Mouse (Mus musculus) MEL (cell line): ENCODE data around the gene Pink1.

Experiments used
- CTCF ChIP-seq, 3 experiments: IDR thresholded peaks in 2 of 3; conservative IDR thresholded peaks in 1 of 3; 2 replicates each; pipeline ENCODE4 v1.5.1; 2011 to 2012; ENCODE audit warnings: low read length in 3 of 3, low read depth in 2 of 3, mild to moderate bottlenecking in 2 of 3, improper control_type of control experiment in 1 of 3, inconsistent platforms in 1 of 3, mixed read lengths in 1 of 3, moderate library complexity in 1 of 3; ENCODE audit not compliant: control insufficient read depth in 1 of 3, insufficient read depth in 1 of 3, poor library complexity in 1 of 3, severe bottlenecking in 1 of 3
- POLR2A ChIP-seq, 2 experiments: IDR thresholded peaks; 2 replicates each; pipeline ENCODE4 v1.6.1; 2011 to 2012; ENCODE audit warnings: low read length in 2 of 2, mild to moderate bottlenecking in 2 of 2, control low read depth in 1 of 2, improper control_type of control experiment in 1 of 2, low read depth in 1 of 2, moderate library complexity in 1 of 2; ENCODE audit not compliant: control insufficient read depth in 1 of 2, insufficient read depth in 1 of 2, poor library complexity in 1 of 2
- SIN3A ChIP-seq: IDR thresholded peaks from 2 replicates; pipeline ENCODE4 v1.6.1; 2012; ENCODE audit warnings: low read length, improper control_type of control experiment, inconsistent platforms
- SMC3 ChIP-seq: IDR thresholded peaks from 2 replicates; pipeline ENCODE4 v1.6.1; 2011; ENCODE audit warnings: low read depth, low read length, improper control_type of control experiment

- TF ChIP-seq SIN3A (no peak), SMC3 (no peak), POLR2A (IDR thresholded peaks at IDR 0.05; ENCODE audit: control insufficient read depth in 1 of 2, insufficient read depth in 1 of 2, low read depth in 1 of 2, low read length in 2 of 2, poor library complexity in 1 of 2) (no peak), CTCF (IDR thresholded peaks at IDR 0.05 in 2 of 3, conservative IDR thresholded peaks at IDR 0.05 in 1 of 3; ENCODE audit: control insufficient read depth in 1 of 3, insufficient read depth in 1 of 3, low read depth in 2 of 3, low read length in 3 of 3, poor library complexity in 1 of 3, severe bottlenecking in 1 of 3) (no peak)
Observed at GRCm38 (mm10) chr4:138307025-138307424, 19.1 kb downstream of the Pink1 start.
